Mouse (Mus musculus): Measurements from ENCODE around the gene Tshz2. TPM values are rescaled to one million over a fixed set of nuclear protein-coding genes. Genes with fewer than 3 reads are reported as not detected.
A peak's percentile ranks its signal among the peaks of the same experiment; 100 is the strongest.

Gene Tshz2
- polyA plus RNA-seq, 1 experiment = 4.5 TPM

DNA sequence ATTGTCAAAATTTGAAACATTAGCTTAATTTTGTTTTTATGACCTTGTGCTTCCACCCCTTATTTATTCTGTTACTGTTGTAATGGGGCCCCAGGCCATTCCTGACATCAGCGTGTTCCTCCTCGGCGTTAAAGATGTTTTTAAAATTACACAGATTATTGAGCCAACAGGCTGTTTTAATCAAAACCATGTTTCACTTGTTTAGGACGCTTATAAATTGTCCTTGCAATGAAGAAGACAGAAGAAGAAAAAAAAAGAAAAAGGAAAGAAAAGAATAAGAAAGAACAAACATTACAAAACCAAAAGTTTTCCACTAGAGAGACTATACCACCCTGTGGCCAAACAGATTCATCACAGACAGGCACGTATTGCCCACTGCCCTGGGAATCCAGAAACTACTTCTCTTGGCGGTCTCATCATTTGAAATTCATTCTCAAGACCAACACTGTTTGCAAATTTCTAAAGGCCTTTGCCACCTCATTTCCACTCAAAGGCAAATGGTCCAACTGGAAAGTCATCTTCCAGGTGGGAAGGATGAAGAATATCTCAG is 444.2 kb downstream of the Tshz2 start:
- TF ChIP-seq CTCF (IDR thresholded peaks at IDR 0.05; ENCODE audit: control insufficient read depth, insufficient read depth, insufficient replicate concordance, low read depth, low read length) = no peak
- no peak for TF ChIP-seq POLR2A (IDR thresholded peaks at IDR 0.05; ENCODE audit: control insufficient read depth, low read depth, low read length)
- H3K36me3 ChIP-seq (ENCODE audit: control insufficient read depth, insufficient read depth, low read length) = no peaks in the 10 kb centered on the region

GRCm38 (mm10) chr2:170078041-170078440 is 445.2 kb downstream of the Tshz2 start:
- H3K4me3 ChIP-seq (ENCODE audit: control insufficient read depth, low read depth, low read length) = no peak overlapping the region
- no peak for TF ChIP-seq POLR2A (IDR thresholded peaks at IDR 0.05; ENCODE audit: control insufficient read depth, low read depth, low read length)
- no peak for TF ChIP-seq CTCF (IDR thresholded peaks at IDR 0.05; ENCODE audit: control insufficient read depth, insufficient read depth, insufficient replicate concordance, low read depth, low read length)
- H3K27ac ChIP-seq (ENCODE audit: control insufficient read depth, insufficient read depth, low read depth, low read length) = no peak overlapping the region
- no peaks in the 10 kb centered on the region for H3K4me1 ChIP-seq (ENCODE audit: control insufficient read depth, insufficient read depth, low read length)
- no peaks in the 10 kb centered on the region for H3K27me3 ChIP-seq (ENCODE audit: control insufficient read depth, insufficient read depth, low read length)
- no peaks in the 10 kb centered on the region for H3K36me3 ChIP-seq (ENCODE audit: control insufficient read depth, insufficient read depth, low read length)

More for the DNA sequence above, 444.2 kb downstream of the Tshz2 start:
- no peak overlapping the region for H3K27ac ChIP-seq (ENCODE audit: control insufficient read depth, insufficient read depth, low read depth, low read length)
- H3K27me3 ChIP-seq (ENCODE audit: control insufficient read depth, insufficient read depth, low read length) = no peaks in the 10 kb centered on the region
- H3K4me3 ChIP-seq (ENCODE audit: control insufficient read depth, low read depth, low read length) = no peak overlapping the region
- H3K4me1 ChIP-seq (ENCODE audit: control insufficient read depth, insufficient read depth, low read length) = no peaks in the 10 kb centered on the region

- TF ChIP-seq POLR2A (IDR thresholded peaks at IDR 0.05; ENCODE audit: control insufficient read depth, low read depth, low read length) (no peak), CTCF (IDR thresholded peaks at IDR 0.05; ENCODE audit: control insufficient read depth, insufficient read depth, insufficient replicate concordance, low read depth, low read length) (peak; percentile 31; the same call in 1 of the 2 replicates)
- Histone ChIP-seq H3K36me3 (ENCODE audit: control insufficient read depth, insufficient read depth, low read length) (no peaks in the 10 kb centered on the region), H3K27ac (ENCODE audit: control insufficient read depth, insufficient read depth, low read depth, low read length) (no peak overlapping the region), H3K4me3 (ENCODE audit: control insufficient read depth, low read depth, low read length) (no peak overlapping the region), H3K4me1 (ENCODE audit: control insufficient read depth, insufficient read depth, low read length) (no peaks in the 10 kb centered on the region), H3K27me3 (ENCODE audit: control insufficient read depth, insufficient read depth, low read length) (no peaks in the 10 kb centered on the region)
These were observed 445.7 kb downstream of the Tshz2 start for GRCm38 (mm10) chr2:170078442-170079017.

DNA sequence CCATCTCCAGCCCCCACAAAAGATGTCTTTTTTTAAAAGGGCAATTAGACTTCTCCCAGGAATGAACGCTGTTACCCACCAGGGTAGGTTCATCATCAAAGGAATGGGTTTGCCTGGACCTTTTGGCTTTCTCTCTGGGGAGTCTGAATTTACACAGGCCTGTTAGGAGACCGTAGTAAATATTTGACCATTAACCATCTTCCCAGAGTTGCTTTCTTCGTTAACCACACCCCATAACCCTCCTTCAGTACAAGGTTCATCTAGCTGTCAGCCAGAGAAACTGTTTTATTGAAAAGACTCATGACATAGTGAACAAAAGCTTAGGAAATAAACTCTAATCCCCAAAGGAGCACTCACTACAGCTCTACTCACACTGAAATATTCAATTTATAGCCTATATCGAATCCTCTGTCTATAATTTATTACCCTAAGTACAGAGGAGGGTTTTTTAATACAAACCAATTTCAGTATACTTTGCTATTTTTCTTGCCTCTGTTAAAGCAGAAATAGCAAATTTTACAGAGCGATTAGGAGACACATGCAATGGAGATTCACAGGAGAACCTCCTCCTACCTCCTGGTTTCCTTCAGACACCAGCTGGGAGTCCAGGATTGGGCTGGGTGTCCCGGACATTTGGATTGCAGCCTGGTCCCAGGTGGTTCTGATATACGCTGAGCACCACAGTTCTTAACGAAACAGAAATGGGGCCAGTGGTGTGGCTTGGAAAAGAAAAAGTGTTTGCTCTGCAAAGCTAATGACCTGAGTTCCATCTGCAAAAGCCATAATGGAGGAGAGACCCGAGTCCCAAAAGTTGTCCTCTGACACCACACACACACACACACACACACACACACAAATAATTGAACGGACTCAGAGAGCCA is 459.0 kb downstream of the Tshz2 start:
- Histone ChIP-seq H3K27ac (ENCODE audit: control insufficient read depth, insufficient read depth, low read depth, low read length) (no peak overlapping the region), H3K4me1 (ENCODE audit: control insufficient read depth, insufficient read depth, low read length) (peaks cover 5% of the 10 kb centered on the region; the same call in 1 of the 2 replicates), H3K36me3 (ENCODE audit: control insufficient read depth, insufficient read depth, low read length) (no peaks in the 10 kb centered on the region), H3K27me3 (ENCODE audit: control insufficient read depth, insufficient read depth, low read length) (no peaks in the 10 kb centered on the region), H3K4me3 (ENCODE audit: control insufficient read depth, low read depth, low read length) (no peak overlapping the region)
- TF ChIP-seq POLR2A (IDR thresholded peaks at IDR 0.05; ENCODE audit: control insufficient read depth, low read depth, low read length) (no peak), CTCF (IDR thresholded peaks at IDR 0.05; ENCODE audit: control insufficient read depth, insufficient read depth, insufficient replicate concordance, low read depth, low read length) (no peak)

GRCm38 (mm10) chr2:170094220-170094619 is 461.4 kb downstream of the Tshz2 start:
- no peak overlapping the region for H3K27ac ChIP-seq (ENCODE audit: control insufficient read depth, insufficient read depth, low read depth, low read length)

DNA sequence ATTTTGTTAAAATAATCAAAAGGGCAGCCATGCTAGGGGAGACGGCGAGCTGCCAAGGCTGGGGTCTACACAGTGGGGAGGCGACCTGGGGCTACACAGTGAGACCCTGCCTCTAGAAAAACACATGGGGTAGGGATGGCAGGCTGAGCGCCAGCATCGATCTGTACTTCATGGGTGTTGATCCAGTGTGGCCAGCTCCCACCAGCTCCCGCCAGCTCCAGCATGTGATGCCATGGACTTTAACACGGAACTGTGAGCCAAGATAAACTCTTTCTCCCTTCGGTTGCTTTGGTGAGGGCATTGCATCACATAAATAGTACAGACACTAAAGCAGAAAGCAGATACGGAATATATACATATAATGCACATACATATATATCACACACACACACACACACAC is 462.1 kb downstream of the Tshz2 start:
- no peak overlapping the region for H3K27ac ChIP-seq (ENCODE audit: control insufficient read depth, insufficient read depth, low read depth, low read length)
- no peak overlapping the region for H3K4me3 ChIP-seq (ENCODE audit: control insufficient read depth, low read depth, low read length)
- TF ChIP-seq POLR2A (IDR thresholded peaks at IDR 0.05; ENCODE audit: control insufficient read depth, low read depth, low read length) = no peak
- no peak for TF ChIP-seq CTCF (IDR thresholded peaks at IDR 0.05; ENCODE audit: control insufficient read depth, insufficient read depth, insufficient replicate concordance, low read depth, low read length)
- peaks cover 7% of the 10 kb centered on the region; the same call in 1 of the 2 replicates for H3K4me1 ChIP-seq (ENCODE audit: control insufficient read depth, insufficient read depth, low read length)
- H3K27me3 ChIP-seq (ENCODE audit: control insufficient read depth, insufficient read depth, low read length) = no peaks in the 10 kb centered on the region
- H3K36me3 ChIP-seq (ENCODE audit: control insufficient read depth, insufficient read depth, low read length) = no peaks in the 10 kb centered on the region

More at GRCm38 (mm10) chr2:170094220-170094619, 461.4 kb downstream of the Tshz2 start:
- no peaks in the 10 kb centered on the region for H3K27me3 ChIP-seq (ENCODE audit: control insufficient read depth, insufficient read depth, low read length)
- peak overlapping the region; percentile 14 for H3K4me3 ChIP-seq (ENCODE audit: control insufficient read depth, low read depth, low read length)
- H3K36me3 ChIP-seq (ENCODE audit: control insufficient read depth, insufficient read depth, low read length) = no peaks in the 10 kb centered on the region
- H3K4me1 ChIP-seq (ENCODE audit: control insufficient read depth, insufficient read depth, low read length) = peaks cover 7% of the 10 kb centered on the region; the same call in 1 of the 2 replicates
- TF ChIP-seq POLR2A (IDR thresholded peaks at IDR 0.05; ENCODE audit: control insufficient read depth, low read depth, low read length) = no peak
- no peak for TF ChIP-seq CTCF (IDR thresholded peaks at IDR 0.05; ENCODE audit: control insufficient read depth, insufficient read depth, insufficient replicate concordance, low read depth, low read length)

DNA sequence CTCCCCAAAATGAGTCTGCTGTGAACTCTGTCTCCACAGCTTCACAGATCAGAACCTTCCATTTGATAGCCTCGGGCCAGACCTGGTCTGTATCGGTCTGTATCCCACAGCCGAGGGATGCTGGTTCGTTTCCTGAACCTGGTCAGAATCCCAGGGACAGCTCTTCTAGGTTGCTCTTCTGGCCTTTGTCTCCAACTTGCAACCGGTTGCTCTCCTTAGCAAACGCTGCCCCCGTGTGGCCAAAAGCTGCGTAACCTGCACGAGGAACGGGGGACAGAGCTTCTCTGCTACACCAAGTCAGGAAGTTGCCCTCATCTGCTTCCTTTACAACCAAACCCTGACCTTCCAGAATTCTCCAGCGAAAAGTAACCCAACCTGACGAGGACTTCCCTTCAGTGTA is 468.3 kb downstream of the Tshz2 start:
- Histone ChIP-seq H3K4me3 (ENCODE audit: control insufficient read depth, low read depth, low read length) (no peak overlapping the region; the same call in 1 of the 2 replicates), H3K27ac (ENCODE audit: control insufficient read depth, insufficient read depth, low read depth, low read length) (no peak overlapping the region), H3K4me1 (ENCODE audit: control insufficient read depth, insufficient read depth, low read length) (0 out of 2 replicates have a peak, but pooled peaks cover 2% of the 10 kb centered on the region), H3K36me3 (ENCODE audit: control insufficient read depth, insufficient read depth, low read length) (no peaks in the 10 kb centered on the region), H3K27me3 (ENCODE audit: control insufficient read depth, insufficient read depth, low read length) (no peaks in the 10 kb centered on the region)
- peak; percentile 98 for TF ChIP-seq CTCF (IDR thresholded peaks at IDR 0.05; ENCODE audit: control insufficient read depth, insufficient read depth, insufficient replicate concordance, low read depth, low read length)
- no peak for TF ChIP-seq POLR2A (IDR thresholded peaks at IDR 0.05; ENCODE audit: control insufficient read depth, low read depth, low read length)
